Mouse (Mus musculus): Measurements from ENCODE around the gene Mul1. TPM values are rescaled to one million over a fixed set of nuclear protein-coding genes. Genes with fewer than 3 reads are reported as not detected.

Gene Mul1
- polyA plus RNA-seq, 1 experiment from 2014 or later: 21.5 TPM

DNA sequence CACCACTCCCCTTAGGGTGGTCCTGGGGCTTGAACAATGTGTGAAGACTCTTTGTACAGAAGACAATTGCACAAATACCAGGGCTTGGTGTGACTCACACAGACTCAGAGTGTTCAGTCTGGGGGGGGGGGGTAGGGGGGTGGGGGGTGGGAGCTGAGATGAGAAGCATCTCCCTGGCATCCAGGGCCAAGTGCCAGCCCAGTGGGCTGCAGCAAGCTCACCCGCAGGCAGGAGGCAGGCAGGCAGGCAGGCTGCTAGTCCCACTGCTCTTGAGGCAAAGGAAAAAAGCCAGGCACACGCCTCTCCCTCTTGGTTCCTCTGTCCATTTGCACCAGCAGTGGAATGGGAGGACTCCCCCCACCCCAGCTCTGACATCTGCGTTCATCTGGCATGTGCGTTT, 56.6 kb downstream of the Mul1 start:
- Histone ChIP-seq H3K27me3 (replicated peaks) (peaks cover 45% of the 10 kb centered on the region), H3K9me3 (replicated peaks) (no peaks in the 10 kb centered on the region), H3K4me1 (replicated peaks) (peaks cover 39% of the 10 kb centered on the region), H3K9ac (no peak overlapping the region), H3K4me2 (no peak overlapping the region), H3K36me3 (no peaks in the 10 kb centered on the region), H3K27ac (ENCODE audit: poor library complexity, severe bottlenecking) (no peak overlapping the region), H3K4me3 (no peak overlapping the region)
- 82% methylated on average over 4 of the region's 4 CpGs for WGBS
- ATAC-seq (ENCODE audit: insufficient number of reproducible peaks, low FRiP score): no peak

Other genes starting within 250 kb of the Mul1 start
- 109 and 114 TPM in 2 replicates for gene Hp1bp3, start 218.4 kb upstream of the Mul1 start, polyA plus RNA-seq (2016; fragmentation: Nextera tagmentation; extraction: Ambion mirVana)
- gene Sh2d5, start 184.3 kb upstream of the Mul1 start, polyA plus RNA-seq (2016; fragmentation: Nextera tagmentation; extraction: Ambion mirVana): 0.31 and 0.41 TPM in 2 replicates
- gene Kif17, start 184.2 kb upstream of the Mul1 start, polyA plus RNA-seq (2016; fragmentation: Nextera tagmentation; extraction: Ambion mirVana): 0.44 and 0.52 TPM in 2 replicates
- 316 and 318 TPM in 2 replicates for gene Ddost, start 129.9 kb upstream of the Mul1 start, polyA plus RNA-seq (2016; fragmentation: Nextera tagmentation; extraction: Ambion mirVana)
- gene Pink1, start 108.4 kb upstream of the Mul1 start, polyA plus RNA-seq (2016; fragmentation: Nextera tagmentation; extraction: Ambion mirVana): 72.6 and 78.6 TPM in 2 replicates
- gene Cda, start 66.7 kb upstream of the Mul1 start, polyA plus RNA-seq (2016; fragmentation: Nextera tagmentation; extraction: Ambion mirVana): 9.3 and 10.9 TPM in 2 replicates
- gene Fam43b, start 38.1 kb upstream of the Mul1 start, polyA plus RNA-seq (2016; fragmentation: Nextera tagmentation; extraction: Ambion mirVana): 0.06 TPM in 1 of 2 replicates, not detected in the other
- gene Camk2n1, start 19.6 kb downstream of the Mul1 start, polyA plus RNA-seq (2016; fragmentation: Nextera tagmentation; extraction: Ambion mirVana): 1.1 and 1.4 TPM in 2 replicates
- not detected in 2 replicates for gene Vwa5b1, start 201.2 kb downstream of the Mul1 start, polyA plus RNA-seq (2016; fragmentation: Nextera tagmentation; extraction: Ambion mirVana)

All from heart, embryonic 12.5 days (tissue).